Mouse (Mus musculus) layer of hippocampus, adult 9-11 months (tissue): ENCODE measurements around the gene Tert.
A peak's percentile ranks its signal among the peaks of the same experiment; 100 is the strongest.

Experiments used
- DNase-seq: peaks from one replicate; pipeline ENCODE4 v3.0.0; 2022

The Tert gene

DNA sequence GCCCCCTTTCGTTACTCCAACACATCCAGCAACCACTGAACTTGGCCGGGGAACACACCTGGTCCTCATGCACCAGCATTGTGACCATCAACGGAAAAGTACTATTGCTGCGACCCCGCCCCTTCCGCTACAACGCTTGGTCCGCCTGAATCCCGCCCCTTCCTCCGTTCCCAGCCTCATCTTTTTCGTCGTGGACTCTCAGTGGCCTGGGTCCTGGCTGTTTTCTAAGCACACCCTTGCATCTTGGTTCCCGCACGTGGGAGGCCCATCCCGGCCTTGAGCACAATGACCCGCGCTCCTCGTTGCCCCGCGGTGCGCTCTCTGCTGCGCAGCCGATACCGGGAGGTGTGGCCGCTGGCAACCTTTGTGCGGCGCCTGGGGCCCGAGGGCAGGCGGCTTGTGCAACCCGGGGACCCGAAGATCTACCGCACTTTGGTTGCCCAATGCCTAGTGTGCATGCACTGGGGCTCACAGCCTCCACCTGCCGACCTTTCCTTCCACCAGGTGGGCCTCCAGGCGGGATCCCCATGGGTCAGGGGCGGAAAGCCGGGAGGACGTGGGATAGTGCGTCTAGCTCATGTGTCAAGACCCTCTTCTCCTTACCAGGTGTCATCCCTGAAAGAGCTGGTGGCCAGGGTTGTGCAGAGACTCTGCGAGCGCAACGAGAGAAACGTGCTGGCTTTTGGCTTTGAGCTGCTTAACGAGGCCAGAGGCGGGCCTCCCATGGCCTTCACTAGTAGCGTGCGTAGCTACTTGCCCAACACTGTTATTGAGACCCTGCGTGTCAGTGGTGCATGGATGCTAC, at the start of gene Tert:
TSS of gene Tert (plus strand) at position 167 of the 805 bp plus-strand sequence.
- DNase-seq = no peak

DNA sequence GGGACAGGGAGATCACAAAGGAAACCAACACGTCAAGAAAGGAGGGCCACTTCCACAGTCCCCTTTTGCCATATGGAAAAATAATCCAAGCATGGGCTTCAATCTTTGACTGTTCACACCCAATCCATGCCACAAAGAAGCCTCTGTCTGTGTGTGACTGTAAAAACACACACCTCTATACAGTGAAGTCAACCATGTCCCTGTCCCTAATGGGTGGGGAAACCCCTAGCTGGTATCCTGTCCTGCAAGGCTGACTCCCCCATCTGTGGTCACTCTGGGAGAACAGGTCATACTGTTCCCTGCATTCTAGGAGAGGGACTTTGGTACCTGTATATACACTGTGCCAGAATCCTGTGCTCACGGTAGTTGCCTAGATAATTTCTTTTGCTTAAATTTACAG, 49.4 kb upstream of the Tert start:
- no peak for DNase-seq

DNA sequence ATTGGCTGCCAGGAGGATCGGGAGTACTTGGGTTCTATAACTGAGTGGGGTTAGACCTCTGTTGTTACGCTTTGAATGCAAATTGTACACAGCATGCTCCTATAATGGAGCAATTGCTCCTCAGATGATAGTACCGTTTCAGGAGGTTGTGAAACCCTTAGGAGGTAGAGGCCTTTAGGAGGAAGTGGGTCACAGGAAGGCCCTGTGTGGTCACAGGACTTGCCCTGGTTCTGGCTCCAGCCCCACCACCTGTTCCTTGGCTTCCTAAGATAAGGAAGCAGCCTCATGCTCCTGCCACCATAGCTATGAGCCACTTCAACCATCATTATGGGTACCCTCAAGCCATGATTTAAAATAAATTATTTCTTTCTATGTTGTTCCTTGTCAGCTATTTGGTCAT, 35.2 kb upstream of the Tert start:
- DNase-seq = no peak

DNA sequence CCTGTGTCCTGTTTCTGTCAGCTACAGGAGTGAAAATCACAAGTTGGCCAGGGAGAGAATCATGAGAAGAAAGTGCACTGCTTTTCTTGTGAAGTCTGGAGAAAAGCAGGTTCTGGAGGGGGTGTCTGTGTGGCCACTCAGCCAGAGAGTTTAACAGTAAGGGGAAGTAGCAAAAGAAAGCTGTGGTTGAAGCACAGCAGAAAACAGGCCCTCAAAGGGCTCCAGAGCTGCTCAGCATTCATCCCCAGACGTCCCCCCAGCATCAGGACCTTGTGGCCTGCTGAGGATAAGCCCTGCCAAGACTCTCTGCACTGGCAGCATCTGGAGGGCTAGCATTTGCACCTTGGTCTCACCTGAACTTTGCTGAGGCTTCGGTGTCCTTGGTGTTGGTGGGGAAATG, 34.2 kb upstream of the Tert start:
- no peak for DNase-seq

DNA sequence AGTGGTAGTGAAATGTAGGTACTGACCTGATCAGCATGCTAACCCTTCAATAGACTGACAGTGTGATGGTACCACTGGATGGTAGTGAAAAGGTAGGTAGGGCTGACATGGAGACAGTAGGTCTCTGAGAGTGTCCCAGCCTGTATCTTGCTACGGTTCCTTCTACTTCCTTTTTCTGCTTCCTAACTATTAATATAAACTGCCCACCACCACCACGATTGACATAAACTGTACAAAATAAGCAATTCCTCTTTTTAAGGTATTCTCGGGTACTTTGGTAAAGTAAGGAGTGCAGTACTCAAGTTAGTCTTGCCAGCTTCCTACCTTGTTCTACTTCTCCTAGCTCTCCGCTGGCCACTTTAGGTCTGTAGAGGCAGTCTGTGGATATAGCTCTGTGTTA, 30.4 kb upstream of the Tert start:
- no peak for DNase-seq

DNA sequence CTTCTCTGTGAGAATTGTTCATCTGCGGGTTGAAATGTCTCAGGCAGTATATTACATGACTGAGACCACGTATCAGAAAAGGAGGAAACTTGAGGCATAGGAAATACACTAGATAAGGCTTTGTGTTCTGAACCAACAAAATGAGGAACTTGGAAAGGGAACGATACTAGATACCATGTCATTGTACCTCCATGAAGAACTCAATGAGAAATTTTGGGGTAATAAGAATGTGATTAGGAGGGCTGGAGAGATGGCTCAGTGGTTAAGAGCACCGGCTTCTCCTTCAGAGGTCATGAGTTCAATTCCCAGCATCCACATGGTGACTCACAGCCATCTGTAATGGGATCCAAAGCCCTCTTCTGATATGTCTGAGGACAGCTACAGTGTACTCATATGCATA, 26.5 kb upstream of the Tert start:
- no peak for DNase-seq

DNA sequence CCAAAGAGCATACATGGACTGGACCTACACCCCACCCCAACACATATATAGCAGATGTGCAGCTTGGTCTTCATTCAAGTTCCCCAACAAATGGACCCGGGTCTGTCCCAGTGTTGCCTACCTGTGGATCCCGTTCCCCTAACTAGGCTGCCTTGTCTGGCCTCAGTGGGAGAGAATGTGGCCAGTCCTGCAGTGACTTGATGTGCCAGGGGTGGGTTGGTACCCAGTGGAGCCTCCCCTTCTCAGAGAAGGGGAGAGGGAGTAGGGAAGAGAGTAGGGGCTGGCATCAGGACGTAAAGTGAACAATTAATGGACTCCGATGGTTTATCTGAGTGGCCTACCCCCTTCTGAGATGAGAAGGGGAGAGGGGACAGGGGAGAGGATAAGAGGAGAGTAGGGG, 23.7 kb upstream of the Tert start:
- DNase-seq = no peak

DNA sequence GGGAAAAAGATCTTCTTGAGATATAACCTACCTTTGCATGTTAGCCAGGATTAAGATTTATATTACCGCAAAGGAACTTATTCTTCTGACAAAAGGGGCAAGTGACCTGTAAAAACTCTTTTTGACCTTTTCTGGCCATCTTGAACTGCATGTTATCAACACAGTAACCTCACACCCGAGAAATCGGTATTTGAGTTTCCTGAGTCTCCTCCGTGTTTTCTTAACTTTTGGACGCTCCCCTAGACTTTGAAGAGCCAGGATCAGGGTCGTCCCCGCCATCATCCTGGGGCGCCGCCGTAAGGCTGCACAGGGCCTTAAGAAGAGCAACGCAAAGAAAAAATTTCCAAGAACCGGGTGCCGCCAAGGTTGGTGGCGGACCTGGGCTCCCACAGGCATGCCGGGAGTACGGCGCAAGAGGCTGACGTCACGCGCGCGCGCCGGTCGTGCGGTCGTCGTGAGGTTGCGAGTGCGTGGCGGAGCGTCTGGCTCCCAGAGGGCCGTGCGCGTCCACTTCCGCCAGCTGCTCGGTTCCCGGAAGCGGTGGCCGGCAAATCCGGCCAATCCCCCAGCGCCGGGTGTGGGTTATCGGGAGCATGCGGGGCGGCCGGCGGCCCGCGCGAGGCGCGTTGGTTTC, 23.1 kb upstream of the Tert start, which contains the start of gene Clptm1l:
TSS of gene Clptm1l (plus strand) at position 485 of the 634 bp plus-strand sequence.
- peak; percentile 97 for DNase-seq

DNA sequence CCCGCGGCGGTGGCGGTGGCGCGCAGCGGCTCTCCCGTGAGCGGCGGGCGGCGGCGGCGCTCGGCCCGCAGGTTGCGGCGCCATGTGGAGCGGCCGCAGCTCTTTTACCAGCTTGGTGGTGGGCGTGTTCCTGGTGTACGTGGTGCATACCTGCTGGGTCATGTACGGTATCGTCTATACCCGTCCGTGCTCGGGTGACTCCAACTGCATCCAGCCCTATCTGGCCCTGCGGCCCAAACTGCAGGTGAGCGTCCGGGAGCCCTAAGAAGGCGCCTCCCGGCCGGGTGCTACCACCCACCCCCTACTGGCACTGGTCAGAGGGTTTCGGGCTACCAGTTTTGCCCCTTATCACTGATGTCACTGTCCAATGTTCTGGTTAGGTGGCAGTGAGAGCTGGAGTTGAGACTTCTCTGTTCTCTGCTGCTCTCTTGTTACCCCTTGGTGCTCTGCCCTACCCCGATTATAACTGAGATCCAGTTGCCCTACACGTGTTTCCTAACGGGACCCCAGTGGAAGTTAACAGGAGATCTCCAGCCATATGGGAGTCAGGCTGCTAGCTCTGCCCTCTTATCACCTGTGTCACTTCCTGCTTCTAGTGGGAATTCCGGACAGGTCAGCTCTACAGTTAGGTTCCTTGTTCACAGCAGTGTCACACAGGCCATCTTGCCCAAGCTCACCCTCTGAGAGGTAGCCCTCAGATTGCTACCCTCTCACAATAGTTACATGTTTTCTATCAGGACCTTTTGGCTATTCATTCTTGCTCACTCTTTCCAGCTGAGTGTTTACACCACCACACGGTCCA, 22.4 kb upstream of the Tert start:
- DNase-seq = peak; percentile 45

DNA sequence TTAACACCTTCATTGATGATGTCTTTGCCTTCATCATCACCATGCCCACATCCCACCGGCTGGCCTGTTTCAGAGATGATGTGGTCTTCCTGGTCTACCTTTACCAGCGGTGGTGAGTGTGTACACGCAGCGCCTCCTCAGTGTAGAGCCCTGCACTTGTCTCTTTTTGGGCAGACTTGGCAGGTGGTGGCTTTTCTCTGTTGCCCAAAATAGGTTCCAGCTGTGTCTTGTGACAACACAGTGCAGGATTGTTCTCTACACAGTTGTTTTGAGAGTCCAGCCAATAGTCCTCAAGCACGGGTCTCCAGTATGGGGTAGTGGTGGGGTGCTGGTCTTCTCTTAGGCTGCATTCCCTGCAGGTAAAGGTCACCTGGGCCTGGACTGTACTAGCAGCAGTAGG, 8.3 kb upstream of the Tert start:
- no peak for DNase-seq

DNA sequence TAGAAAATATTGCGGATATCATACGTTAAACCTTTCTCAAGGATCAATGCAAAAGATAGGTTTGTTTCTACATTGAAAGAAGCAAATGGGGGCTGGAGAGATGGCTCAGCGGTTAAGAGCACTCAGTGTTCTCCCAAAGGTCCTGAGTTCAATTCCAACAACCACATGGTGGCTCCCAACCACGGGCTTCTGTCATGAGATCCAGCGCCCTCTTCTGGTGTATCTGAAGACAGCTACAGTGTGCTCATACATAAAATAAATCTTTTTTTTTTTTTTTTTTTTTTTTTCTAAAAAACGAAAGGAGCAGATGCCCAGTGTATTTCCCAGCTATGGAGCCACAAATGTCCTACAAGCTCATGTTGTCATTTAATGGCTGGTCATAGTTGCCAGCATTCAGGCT, 6.1 kb upstream of the Tert start:
- no peak for DNase-seq

DNA sequence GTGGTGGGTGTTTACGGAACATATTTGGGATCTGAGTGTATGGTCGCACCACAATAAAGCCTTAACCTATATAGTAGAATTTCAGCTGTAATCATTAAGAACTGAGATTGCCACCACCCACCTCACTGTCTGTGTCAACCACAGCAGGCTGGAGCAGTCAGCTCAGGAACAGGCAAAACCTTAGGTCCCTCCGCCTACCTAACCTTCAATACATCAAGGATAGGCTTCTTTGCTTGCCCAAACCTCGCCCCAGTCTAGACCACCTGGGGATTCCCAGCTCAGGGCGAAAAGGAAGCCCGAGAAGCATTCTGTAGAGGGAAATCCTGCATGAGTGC, 334 bp upstream of the Tert start:
- no peak for DNase-seq

DNA sequence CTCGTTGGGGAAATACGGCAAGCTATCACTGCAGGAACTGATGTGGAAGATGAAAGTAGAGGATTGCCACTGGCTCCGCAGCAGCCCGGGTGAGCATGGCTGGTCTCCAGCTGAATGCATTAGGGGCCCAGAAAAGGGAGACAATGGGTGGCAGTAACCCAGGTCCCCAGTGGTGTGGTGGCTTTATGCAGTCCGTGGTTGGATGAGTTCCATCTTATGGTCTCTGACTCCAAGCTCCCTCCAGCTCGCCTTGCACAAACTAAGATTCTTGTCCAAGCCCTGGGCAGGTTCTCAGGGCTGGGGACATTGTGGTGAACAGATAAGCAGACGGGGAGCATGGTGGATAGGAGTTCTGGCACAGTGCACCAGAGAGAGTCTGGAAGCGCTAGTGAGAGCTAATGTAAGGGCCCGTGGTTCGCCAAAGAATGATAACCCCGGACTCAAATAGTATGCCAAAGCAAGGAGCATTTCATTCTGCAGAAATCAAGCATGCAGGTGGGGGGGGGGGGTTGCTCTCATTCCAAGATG, 1.9 kb downstream of the Tert start:
- no peak for DNase-seq

DNA sequence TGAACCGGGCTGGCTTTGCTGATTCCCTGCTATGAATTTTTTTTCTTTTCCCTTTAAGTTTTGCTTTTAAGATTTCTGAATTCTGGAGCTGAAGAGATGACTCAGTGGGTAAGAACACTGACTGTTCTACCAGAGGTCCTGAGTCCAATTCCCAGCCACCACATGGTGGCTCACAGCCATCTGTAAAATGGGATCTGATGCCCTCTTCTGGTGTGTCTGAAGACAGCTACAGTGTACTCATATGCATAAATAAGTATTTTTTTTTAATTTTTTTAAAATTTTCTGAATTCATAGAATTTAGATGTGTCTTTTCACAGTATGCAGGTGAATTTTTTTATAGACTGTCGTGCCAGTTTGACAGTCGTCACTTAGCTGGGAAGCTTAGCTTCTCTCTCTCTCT, 5.1 kb downstream of the Tert start:
- DNase-seq = no peak

DNA sequence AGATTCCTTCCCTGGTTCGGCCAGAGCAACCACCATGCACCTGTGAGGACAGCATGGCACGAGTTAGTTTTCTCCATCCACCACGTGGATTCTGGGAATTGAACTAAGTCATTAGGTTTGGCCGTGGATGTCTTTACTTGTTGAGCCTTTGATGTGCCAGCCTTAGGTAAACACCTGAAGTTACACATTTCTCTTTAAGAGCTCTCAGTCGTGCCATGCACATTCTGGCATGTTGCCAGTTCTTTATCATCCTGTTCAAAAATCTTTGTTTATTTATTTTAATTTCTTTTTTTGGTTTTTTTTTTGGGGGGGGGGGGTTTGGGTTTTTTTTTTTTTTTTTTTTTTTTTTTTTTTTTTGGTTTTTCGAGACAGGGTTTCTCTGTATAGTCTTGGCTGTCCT, 11.1 kb downstream of the Tert start:
- no peak for DNase-seq

DNA sequence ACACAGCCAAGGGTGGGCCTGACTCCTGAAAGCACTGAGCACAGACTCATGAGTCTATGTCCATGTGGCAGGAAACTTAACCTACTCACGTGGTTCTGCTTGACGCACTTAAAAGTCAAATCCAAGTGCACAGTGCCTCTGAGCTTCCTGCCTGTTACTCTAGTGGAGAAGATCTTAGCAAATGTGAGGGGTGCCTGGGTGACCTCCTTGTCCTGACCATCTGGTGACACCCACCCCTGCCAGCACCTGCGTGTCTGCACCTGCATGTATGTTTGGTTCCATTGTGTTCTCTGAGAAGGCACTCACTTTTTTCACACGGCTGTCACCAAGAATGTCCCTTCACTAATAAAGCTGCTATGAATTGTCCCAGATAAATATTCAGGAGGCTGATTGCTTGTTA, 14.6 kb downstream of the Tert start:
- no peak for DNase-seq

DNA sequence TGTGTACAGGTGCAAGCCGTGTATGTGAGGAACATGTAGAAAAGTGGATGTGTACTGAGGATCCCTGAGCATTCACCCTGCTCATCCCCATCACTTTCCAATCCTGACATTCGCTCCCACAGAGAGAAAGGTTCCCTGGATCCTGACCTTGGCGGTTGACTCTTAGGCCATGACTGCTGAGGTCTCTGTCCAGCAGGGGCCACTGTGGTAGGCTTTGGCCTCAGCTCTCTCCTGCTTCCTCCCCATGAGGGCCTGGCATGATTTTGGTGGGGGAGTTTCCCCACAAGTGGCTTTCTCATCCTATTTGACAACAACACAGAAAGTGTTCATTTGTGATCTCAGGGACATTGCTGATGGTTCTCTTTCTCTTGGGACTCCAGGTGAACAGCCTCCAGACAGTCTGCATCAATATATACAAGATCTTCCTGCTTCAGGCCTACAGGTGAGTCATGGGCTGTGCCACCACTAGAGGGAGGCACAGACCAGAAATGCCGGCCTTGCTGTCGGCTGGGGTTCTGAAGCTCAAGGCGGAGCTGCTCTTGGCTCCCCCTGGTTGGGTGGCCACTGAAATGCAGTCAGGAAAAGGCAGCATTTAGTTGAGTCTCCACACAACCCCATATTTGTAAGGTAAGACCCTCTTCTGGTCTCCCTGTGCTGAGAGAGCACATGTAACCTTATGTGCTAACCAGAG, 19.8 kb downstream of the Tert start:
- peak; percentile 42 for DNase-seq

DNA sequence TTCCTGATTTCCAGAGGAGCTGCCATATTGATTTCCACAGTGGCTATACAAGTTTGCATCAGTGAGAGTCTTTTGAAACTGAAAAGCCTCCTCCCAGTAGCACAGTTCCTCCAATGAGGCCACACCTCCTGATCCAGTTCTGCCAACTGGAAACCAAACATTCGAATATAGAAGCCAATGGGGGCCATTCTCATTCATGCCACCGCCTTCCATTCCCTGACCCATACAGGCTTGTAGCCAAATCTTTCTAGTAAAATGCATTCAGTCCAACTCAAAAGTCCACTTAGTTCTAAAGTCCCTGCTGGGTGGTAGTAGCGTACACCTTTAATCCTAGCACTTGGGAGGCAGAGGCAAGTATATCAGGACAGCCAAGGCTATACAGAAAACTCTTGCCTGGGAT, 26.6 kb downstream of the Tert start:
- DNase-seq = no peak

DNA sequence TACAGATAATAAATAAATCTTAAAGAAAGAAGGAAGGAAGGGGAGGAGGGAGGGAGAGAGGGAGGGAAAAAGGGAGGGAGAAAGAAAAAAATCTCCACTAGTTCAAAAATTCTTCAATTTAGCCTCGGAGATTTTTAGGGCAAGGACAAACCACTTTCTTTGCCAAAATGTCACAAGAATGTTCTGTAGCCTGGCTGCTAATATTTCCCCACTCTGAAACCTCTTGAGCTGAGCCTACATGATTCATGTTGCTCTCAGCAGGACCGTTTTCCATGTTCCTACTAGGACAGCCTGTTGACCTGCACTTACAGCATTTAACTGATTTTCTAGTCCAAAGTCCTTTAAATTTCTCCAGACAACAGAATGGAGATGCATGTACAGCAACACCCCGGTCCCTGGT, 28.3 kb downstream of the Tert start:
- no peak for DNase-seq

DNA sequence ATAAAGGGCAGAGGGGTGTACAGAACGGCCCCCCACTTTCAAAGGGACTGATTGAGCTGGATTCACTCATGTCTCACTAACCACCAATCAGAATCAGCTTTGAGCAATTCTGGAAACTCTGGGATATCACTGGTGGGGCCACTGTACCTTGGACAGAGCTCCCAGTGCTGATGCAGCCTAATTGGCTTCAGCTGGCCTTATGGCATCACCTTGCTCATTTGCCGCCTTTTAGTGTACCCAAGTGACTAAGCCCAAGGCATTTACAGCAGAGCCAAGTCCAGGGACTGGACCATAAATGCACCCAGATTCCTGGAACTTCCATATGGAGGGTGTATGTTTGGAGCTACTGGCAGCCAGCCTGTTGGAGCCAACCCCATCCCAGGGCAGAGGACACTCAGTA, 32.2 kb downstream of the Tert start:
- DNase-seq = no peak

DNA sequence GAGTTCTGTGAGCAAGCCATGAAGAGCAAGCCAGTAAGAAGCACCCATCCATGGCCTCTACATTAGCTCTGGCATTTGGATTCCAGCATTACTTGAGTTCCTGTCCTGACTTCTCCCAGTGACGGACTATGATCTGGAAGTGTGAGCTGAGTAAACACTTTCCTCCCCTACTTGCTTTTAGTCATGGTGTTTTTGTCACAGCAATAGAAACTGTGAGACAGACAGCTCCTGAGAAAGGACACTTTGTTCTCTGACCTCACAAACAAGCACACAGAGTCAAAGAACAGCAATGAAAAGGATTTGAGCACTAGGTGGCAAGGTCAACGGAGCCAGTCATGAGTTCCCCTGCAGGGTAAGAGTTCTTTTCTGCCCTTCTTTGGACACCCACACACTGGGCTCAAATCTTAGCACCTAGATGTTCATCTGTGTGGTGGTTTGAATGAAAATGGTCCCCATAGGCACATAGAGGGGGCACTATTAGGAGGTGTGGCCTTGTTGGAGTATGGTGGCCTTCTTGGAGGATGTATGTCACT, 33.5 kb downstream of the Tert start:
- no peak for DNase-seq

DNA sequence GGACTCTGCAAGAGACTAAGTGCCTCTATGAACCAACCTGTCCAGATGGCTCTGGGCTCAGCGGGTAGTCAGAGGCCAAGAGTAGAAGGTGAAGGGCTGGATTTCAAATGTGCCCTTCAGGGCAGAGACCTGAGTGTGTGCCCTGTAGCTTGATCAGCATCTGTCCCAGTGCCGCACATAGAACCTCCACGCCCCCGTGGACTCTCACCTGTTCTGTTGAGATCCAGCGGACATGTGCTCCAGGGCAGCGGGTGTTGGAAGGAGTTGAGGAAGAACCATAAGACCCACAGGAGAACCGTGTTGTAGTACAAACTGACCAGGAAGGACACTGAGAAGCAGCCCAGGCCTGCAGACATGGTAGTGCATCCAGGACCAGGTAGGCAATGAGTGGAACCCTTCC, 48.5 kb downstream of the Tert start:
- no peak for DNase-seq

DNA sequence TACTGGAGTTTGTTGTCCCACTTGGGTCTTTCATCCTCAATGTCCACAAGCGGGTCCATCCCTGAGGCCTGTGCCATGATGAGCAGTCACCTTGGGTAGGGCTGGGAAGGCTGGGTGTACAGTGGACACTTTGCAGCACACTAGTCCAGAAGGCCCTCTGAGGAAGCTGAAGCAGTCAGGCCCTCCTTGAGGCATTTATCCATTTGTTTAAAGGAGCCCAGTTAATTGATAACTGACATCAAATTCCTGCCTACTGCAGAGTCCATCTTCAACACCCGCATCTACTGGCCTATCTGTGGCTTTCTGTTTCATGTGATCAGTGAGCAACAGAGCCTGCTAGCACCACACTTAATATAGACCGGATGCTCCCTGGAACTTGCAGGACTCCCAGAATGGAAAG, 51.1 kb downstream of the Tert start, which contains the start of gene Slc6a18:
TSS of gene Slc6a18 (minus strand) at position 171 of the 400 bp plus-strand sequence.
- DNase-seq = no peak
